Mouse (Mus musculus): ENCODE measurements around the gene D930020B18Rik. TPM values are rescaled to one million over a fixed set of nuclear protein-coding genes. Genes with fewer than 3 reads are reported as not detected.

The D930020B18Rik gene
- polyA plus RNA-seq, 1 experiment = 2.8 TPM

DNA sequence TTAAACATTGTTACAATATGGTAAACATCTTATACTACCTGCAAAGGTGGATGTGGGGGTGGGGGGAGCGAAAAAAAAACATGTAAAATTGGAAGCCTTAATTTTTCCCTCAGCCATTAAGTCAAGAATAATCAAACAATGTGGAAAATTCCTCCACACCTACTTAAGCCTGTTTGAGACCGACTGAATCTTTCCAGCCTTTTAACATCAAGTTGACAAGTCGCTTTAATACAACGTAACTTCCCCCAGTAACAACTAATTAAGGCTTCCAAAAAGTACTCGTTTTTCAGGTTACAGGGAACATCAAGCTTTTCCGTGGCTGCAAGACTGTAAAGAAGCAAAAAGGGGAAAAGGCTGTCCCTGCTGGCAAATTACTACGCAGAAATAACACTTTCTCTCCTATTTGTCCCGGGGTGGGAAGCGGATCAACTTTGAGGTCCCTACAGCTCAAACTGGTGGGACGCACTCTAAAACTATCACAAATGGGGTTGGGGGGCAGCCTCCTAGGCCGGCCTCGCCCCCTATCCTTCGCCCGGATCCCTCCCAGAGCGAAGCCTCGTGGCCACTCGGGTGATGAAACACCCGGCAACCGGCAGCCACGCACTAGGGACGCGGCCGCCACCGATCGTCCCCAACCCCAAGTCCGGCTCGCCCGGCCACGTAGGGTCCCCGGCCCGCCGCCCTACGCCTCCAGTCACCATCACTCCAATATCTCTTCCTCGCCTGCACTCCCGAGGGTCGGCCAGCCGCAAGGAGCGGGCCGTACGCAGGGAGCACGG is 15.8 kb upstream of the D930020B18Rik start:
- H3K27ac ChIP-seq (ENCODE audit: control insufficient read depth, insufficient read depth, low read depth, low read length) = peak overlapping the region; percentile 79
- peaks cover 4% of the 10 kb centered on the region for H3K4me1 ChIP-seq (ENCODE audit: control insufficient read depth, insufficient read depth, low read length)
- H3K4me3 ChIP-seq (ENCODE audit: control insufficient read depth, low read depth, low read length) = peak overlapping the region; percentile 86
- peaks cover 1% of the 10 kb centered on the region; the same call in 1 of the 2 replicates for H3K36me3 ChIP-seq (ENCODE audit: control insufficient read depth, insufficient read depth, low read length)
- no peak for TF ChIP-seq CTCF (IDR thresholded peaks at IDR 0.05; ENCODE audit: control insufficient read depth, insufficient read depth, insufficient replicate concordance, low read depth, low read length)
- no peak; the same call in 1 of the 2 replicates for TF ChIP-seq POLR2A (IDR thresholded peaks at IDR 0.05; ENCODE audit: control insufficient read depth, low read depth, low read length)
- H3K27me3 ChIP-seq (ENCODE audit: control insufficient read depth, insufficient read depth, low read length) = no peaks in the 10 kb centered on the region

DNA sequence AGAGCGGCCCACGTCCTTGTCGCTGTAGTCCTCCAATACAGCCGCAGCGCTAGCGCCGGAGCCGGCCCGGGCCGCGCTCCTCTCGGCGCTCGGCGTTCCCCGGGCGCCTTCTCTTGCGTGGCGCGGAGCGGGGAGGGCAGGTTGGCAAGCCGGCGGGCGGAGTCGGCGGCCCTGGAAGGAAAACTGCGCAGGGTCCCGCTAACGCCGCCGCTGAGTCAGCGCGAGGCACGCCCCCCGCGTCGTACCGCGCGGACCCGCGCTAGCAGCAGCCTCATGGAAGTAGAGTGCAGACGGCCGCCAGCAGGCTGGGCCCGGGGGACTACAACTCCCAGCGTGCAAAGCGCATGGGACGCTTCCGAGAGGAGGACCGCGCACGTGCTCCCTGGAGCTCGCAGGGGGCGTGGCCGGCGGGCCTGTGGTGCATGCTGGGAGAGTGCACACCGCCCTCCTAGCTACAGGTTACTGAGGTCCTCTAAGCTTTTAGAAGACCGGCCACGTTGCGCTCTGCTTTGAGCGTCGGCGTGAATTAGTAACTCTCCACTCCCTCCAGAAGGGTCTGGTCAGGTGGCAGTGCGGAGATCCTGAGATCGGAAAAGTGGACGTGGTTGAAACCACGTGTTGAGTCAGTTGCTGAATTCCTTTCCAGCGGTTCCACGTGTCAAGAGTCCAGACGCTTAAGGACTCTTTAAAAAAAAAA is 15.1 kb upstream of the D930020B18Rik start, which contains the start of gene Xpot:
TSS of gene Xpot (minus strand) at position 147 of the 697 bp plus-strand sequence.
- H3K27me3 ChIP-seq (ENCODE audit: control insufficient read depth, insufficient read depth, low read length) = no peaks in the 10 kb centered on the region
- TF ChIP-seq POLR2A (IDR thresholded peaks at IDR 0.05; ENCODE audit: control insufficient read depth, low read depth, low read length) (peak; percentile 87), CTCF (IDR thresholded peaks at IDR 0.05; ENCODE audit: control insufficient read depth, insufficient read depth, insufficient replicate concordance, low read depth, low read length) (no peak)
- H3K27ac ChIP-seq (ENCODE audit: control insufficient read depth, insufficient read depth, low read depth, low read length) = peak within 1 kb of the TSS; percentile 79
- peaks cover 1% of the 10 kb centered on the region; the same call in 1 of the 2 replicates for H3K36me3 ChIP-seq (ENCODE audit: control insufficient read depth, insufficient read depth, low read length)
- H3K4me3 ChIP-seq (ENCODE audit: control insufficient read depth, low read depth, low read length) = peak within 1 kb of the TSS; percentile 86
- peaks cover 4% of the 10 kb centered on the region for H3K4me1 ChIP-seq (ENCODE audit: control insufficient read depth, insufficient read depth, low read length)

- no peak overlapping the region for H3K4me3 ChIP-seq (ENCODE audit: control insufficient read depth, low read depth, low read length)
- no peak for TF ChIP-seq CTCF (IDR thresholded peaks at IDR 0.05; ENCODE audit: control insufficient read depth, insufficient read depth, insufficient replicate concordance, low read depth, low read length)
- no peak for TF ChIP-seq POLR2A (IDR thresholded peaks at IDR 0.05; ENCODE audit: control insufficient read depth, low read depth, low read length)
- peaks cover 4% of the 10 kb centered on the region for H3K4me1 ChIP-seq (ENCODE audit: control insufficient read depth, insufficient read depth, low read length)
- peaks cover 1% of the 10 kb centered on the region; the same call in 1 of the 2 replicates for H3K36me3 ChIP-seq (ENCODE audit: control insufficient read depth, insufficient read depth, low read length)
- H3K27me3 ChIP-seq (ENCODE audit: control insufficient read depth, insufficient read depth, low read length) = no peaks in the 10 kb centered on the region
- no peak overlapping the region for H3K27ac ChIP-seq (ENCODE audit: control insufficient read depth, insufficient read depth, low read depth, low read length)
Observed at GRCm38 (mm10) chr10:121627216-121627852, 14.1 kb upstream of the D930020B18Rik start.

GRCm38 (mm10) chr10:121628561-121629040 is 12.8 kb upstream of the D930020B18Rik start:
- H3K36me3 ChIP-seq (ENCODE audit: control insufficient read depth, insufficient read depth, low read length) = no peaks in the 10 kb centered on the region
- no peak overlapping the region for H3K27ac ChIP-seq (ENCODE audit: control insufficient read depth, insufficient read depth, low read depth, low read length)
- no peaks in the 10 kb centered on the region for H3K27me3 ChIP-seq (ENCODE audit: control insufficient read depth, insufficient read depth, low read length)
- peaks cover 4% of the 10 kb centered on the region for H3K4me1 ChIP-seq (ENCODE audit: control insufficient read depth, insufficient read depth, low read length)
- no peak for TF ChIP-seq POLR2A (IDR thresholded peaks at IDR 0.05; ENCODE audit: control insufficient read depth, low read depth, low read length)
- TF ChIP-seq CTCF (IDR thresholded peaks at IDR 0.05; ENCODE audit: control insufficient read depth, insufficient read depth, insufficient replicate concordance, low read depth, low read length) = no peak
- no peak overlapping the region for H3K4me3 ChIP-seq (ENCODE audit: control insufficient read depth, low read depth, low read length)

DNA sequence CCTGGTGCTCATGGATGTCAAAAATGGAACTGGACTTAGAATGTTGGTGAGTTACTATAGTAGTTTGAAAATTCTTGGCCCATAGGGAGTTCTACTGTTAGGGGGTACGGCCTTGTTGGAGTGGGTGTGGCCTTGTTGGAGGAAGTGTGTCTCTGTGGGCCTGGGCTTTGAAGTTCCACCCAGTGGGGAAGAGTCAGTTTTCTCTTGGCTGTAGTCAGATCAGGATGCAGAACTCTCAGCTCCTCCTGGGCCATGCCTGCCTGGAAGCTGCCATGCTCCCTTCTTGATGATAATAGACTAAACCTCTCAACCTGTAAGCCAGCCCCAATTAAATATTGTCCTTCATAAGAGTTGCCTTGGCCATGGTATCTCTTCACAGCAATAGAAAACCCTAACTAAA is 7.2 kb upstream of the D930020B18Rik start:
- TF ChIP-seq CTCF (IDR thresholded peaks at IDR 0.05; ENCODE audit: control insufficient read depth, insufficient read depth, insufficient replicate concordance, low read depth, low read length) = no peak
- TF ChIP-seq POLR2A (IDR thresholded peaks at IDR 0.05; ENCODE audit: control insufficient read depth, low read depth, low read length) = no peak
- H3K4me1 ChIP-seq (ENCODE audit: control insufficient read depth, insufficient read depth, low read length) = no peaks in the 10 kb centered on the region; the same call in 1 of the 2 replicates
- H3K27me3 ChIP-seq (ENCODE audit: control insufficient read depth, insufficient read depth, low read length) = no peaks in the 10 kb centered on the region
- H3K27ac ChIP-seq (ENCODE audit: control insufficient read depth, insufficient read depth, low read depth, low read length) = no peak overlapping the region
- no peak overlapping the region for H3K4me3 ChIP-seq (ENCODE audit: control insufficient read depth, low read depth, low read length)
- H3K36me3 ChIP-seq (ENCODE audit: control insufficient read depth, insufficient read depth, low read length) = no peaks in the 10 kb centered on the region

GRCm38 (mm10) chr10:121636276-121636675 is 5.1 kb upstream of the D930020B18Rik start:
- TF ChIP-seq CTCF (IDR thresholded peaks at IDR 0.05; ENCODE audit: control insufficient read depth, insufficient read depth, insufficient replicate concordance, low read depth, low read length) (no peak), POLR2A (IDR thresholded peaks at IDR 0.05; ENCODE audit: control insufficient read depth, low read depth, low read length) (no peak)
- Histone ChIP-seq H3K4me1 (ENCODE audit: control insufficient read depth, insufficient read depth, low read length) (no peaks in the 10 kb centered on the region; the same call in none of the 2 replicates), H3K27ac (ENCODE audit: control insufficient read depth, insufficient read depth, low read depth, low read length) (no peak overlapping the region), H3K4me3 (ENCODE audit: control insufficient read depth, low read depth, low read length) (no peak overlapping the region), H3K36me3 (ENCODE audit: control insufficient read depth, insufficient read depth, low read length) (no peaks in the 10 kb centered on the region), H3K27me3 (ENCODE audit: control insufficient read depth, insufficient read depth, low read length) (no peaks in the 10 kb centered on the region)
